Mouse (Mus musculus): ENCODE data around the gene Mlycd. TPM values are rescaled to one million over a fixed set of nuclear protein-coding genes. Genes with fewer than 3 reads are reported as not detected.
A peak's percentile ranks its signal among the peaks of the same experiment; 100 is the strongest.

The Mlycd gene
- total and polyA plus RNA-seq, 3 experiments = 4.2 to 12.3 (median 5.1) TPM

DNA sequence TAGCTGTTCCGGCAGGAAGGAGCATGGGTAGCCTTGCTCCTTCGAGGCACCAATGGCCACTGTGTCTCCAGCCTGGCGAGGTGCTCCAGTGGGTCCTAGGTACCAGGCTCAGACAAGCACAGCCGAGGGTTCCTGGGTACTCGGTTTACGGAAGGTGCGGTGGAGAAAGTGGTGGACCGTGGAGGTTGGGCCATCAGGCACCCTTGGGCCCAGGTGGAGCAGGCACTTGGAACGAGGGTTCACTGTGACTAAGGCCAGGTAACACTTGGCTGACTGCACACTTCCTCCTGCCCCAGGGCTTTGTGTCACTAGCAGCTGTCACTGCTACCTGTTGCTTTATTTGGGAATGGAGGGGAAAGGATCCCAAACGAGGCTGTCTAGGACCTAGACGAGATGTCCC lies 42.8 kb downstream of the Mlycd start:
- Histone ChIP-seq H3K4me1 (ENCODE audit: control insufficient read depth in 1 of 2, insufficient read depth in 2 of 2) (peaks cover 19 to 54% of the 10 kb centered on the region in 2 experiments), H3K27me3 (replicated peaks) (no peaks in the 10 kb centered on the region), H3K36me3 (replicated peaks in 1 of 2; ENCODE audit: control insufficient read depth in 1 of 2, insufficient read depth in 1 of 2, low read length in 1 of 2) (peaks cover 0 to 17% of the 10 kb centered on the region in 2 experiments), H3K4me3 (replicated peaks in 1 of 3; ENCODE audit: low read depth in 2 of 3, low read length in 2 of 3, poor library complexity in 1 of 3) (peak overlapping the region; percentile 26 to 43 (median 40)), H3K27ac (ENCODE audit: insufficient read depth, low read depth) (no peak overlapping the region), H3K9me3 (replicated peaks; ENCODE audit: low read length) (no peaks in the 10 kb centered on the region), H3K9ac (ENCODE audit: insufficient read depth, low read depth) (no peak overlapping the region), H3K4me2 (ENCODE audit: insufficient read depth, low read depth, poor library complexity, severe bottlenecking) (peak overlapping the region; percentile 54), H3K79me2 (replicated peaks; ENCODE audit: control insufficient read depth, extremely low read depth, insufficient read depth, poor library complexity, severe bottlenecking) (no peaks in the 10 kb centered on the region)
- no peak for DNase-seq (ENCODE audit: extremely low read depth)
- TF ChIP-seq UBTF (IDR thresholded peaks at IDR 0.05; ENCODE audit: low read depth, low read length) (no peak), POLR2A (IDR thresholded peaks at IDR 0.05; ENCODE audit: low read depth, low read length) (no peak), ZC3H11A (IDR thresholded peaks at IDR 0.05; ENCODE audit: low read depth, low read length) (no peak), MXI1 (IDR thresholded peaks at IDR 0.05; ENCODE audit: low read depth, low read length) (0 out of 2 replicates have a peak, but pooled peaks have one; percentile 0), EP300 (IDR thresholded peaks at IDR 0.05; ENCODE audit: low read length) (no peak)
- dilution Hi-C loops (cut with MboI; ENCODE audit: extremely low pct_ligation_motif_present, extremely low pct_unique_long_range_greater_than_20kb, low sequenced_read_pairs) = no loop called here
- in situ Hi-C loops (cut with MboI; ENCODE audit: low pct_ligation_motif_present, low pct_unique_long_range_greater_than_20kb, low sequenced_read_pairs) = loop anchor here (5.0 kb wide), 1 partner anchor 180 kb away; no protein-coding TSS in a partner anchor

DNA sequence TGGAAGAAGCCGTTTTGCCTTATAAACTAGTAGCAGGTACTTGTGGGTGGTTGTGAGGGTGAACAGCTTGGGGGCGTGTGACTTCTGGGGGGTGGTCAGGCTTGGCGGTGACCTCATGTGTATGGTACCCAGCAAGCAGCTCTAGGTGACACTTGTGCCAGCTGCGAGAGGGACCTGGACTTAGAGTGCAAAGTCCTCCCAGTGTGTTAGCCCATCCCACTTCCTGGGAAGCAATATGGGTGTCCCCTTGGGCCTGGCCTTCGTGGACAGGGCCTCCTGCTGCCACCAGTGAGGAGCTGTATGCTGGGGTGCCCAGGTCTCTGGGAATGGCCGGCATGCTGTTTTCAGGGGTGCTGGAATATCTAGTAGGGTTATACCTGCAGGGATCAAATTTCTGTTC lies 44.2 kb downstream of the Mlycd start:
- Histone ChIP-seq H3K4me1 (ENCODE audit: control insufficient read depth in 1 of 2, insufficient read depth in 2 of 2) (peaks cover 19 to 54% of the 10 kb centered on the region in 2 experiments), H3K36me3 (replicated peaks in 1 of 2; ENCODE audit: control insufficient read depth in 1 of 2, insufficient read depth in 1 of 2, low read length in 1 of 2) (peaks cover 4 to 29% of the 10 kb centered on the region in 2 experiments), H3K79me2 (replicated peaks; ENCODE audit: control insufficient read depth, extremely low read depth, insufficient read depth, poor library complexity, severe bottlenecking) (no peaks in the 10 kb centered on the region), H3K9ac (ENCODE audit: insufficient read depth, low read depth) (no peak overlapping the region), H3K27me3 (replicated peaks) (no peaks in the 10 kb centered on the region), H3K9me3 (replicated peaks; ENCODE audit: low read length) (no peaks in the 10 kb centered on the region), H3K4me2 (ENCODE audit: insufficient read depth, low read depth, poor library complexity, severe bottlenecking) (no peak overlapping the region), H3K27ac (ENCODE audit: insufficient read depth, low read depth) (no peak overlapping the region), H3K4me3 (replicated peaks in 1 of 3; ENCODE audit: low read depth in 2 of 3, low read length in 2 of 3, poor library complexity in 1 of 3) (no peak overlapping the region)
- dilution Hi-C loops (cut with MboI; ENCODE audit: extremely low pct_ligation_motif_present, extremely low pct_unique_long_range_greater_than_20kb, low sequenced_read_pairs) (no loop called here), in situ Hi-C loops (cut with MboI; ENCODE audit: low pct_ligation_motif_present, low pct_unique_long_range_greater_than_20kb, low sequenced_read_pairs) (loop anchor here (5.0 kb wide), 1 partner anchor 178 kb away; no protein-coding TSS in a partner anchor)
- TF ChIP-seq EP300 (IDR thresholded peaks at IDR 0.05; ENCODE audit: low read length) (no peak), ZMIZ1 (IDR thresholded peaks at IDR 0.05; ENCODE audit: low read depth, low read length) (no peak), CTCF (conservative IDR thresholded peaks at IDR 0.05 in 1 of 2, IDR thresholded peaks at IDR 0.05 in 1 of 2; ENCODE audit: low read depth in 2 of 2, low read length in 2 of 2) (no peak), SMC3 (IDR thresholded peaks at IDR 0.05; ENCODE audit: low read depth, low read length) (no peak)
- no peak for DNase-seq (ENCODE audit: extremely low read depth)

DNA sequence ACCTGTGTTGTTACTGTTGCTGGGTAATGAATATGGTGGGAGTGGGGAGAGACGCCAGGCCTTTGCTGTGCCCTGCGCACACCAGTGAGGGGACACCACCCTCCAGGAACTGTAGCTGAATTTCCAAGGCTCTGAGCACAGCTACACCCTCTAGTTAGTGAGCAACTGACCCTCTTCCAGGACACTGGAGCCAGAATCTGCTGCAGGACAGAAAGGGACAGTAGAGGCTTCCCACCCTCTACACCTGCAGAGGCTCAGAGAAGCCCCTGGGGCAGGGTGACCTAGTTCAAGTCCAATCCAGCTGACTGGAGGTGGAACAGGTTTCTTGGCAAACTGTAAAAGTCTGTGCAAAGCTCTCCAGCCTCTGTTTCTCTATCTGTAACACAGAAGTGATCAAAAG lies 44.7 kb downstream of the Mlycd start:
- TF ChIP-seq ZKSCAN1 (IDR thresholded peaks at IDR 0.05; ENCODE audit: borderline replicate concordance, low read depth, low read length) = no peak
- peaks cover 19 to 54% of the 10 kb centered on the region in 2 experiments for H3K4me1 ChIP-seq (ENCODE audit: control insufficient read depth in 1 of 2, insufficient read depth in 2 of 2)
- H3K9me3 ChIP-seq (replicated peaks; ENCODE audit: low read length) = no peaks in the 10 kb centered on the region
- no peak for DNase-seq (ENCODE audit: extremely low read depth)
- no peak overlapping the region for H3K27ac ChIP-seq (ENCODE audit: insufficient read depth, low read depth)
- H3K4me2 ChIP-seq (ENCODE audit: insufficient read depth, low read depth, poor library complexity, severe bottlenecking) = no peak overlapping the region
- no peak overlapping the region for H3K4me3 ChIP-seq (replicated peaks in 1 of 3; ENCODE audit: low read depth in 2 of 3, low read length in 2 of 3, poor library complexity in 1 of 3)
- no peak overlapping the region for H3K9ac ChIP-seq (ENCODE audit: insufficient read depth, low read depth)
- dilution Hi-C loops (cut with MboI; ENCODE audit: extremely low pct_ligation_motif_present, extremely low pct_unique_long_range_greater_than_20kb, low sequenced_read_pairs) = no loop called here
- H3K27me3 ChIP-seq (replicated peaks) = no peaks in the 10 kb centered on the region
- no peaks in the 10 kb centered on the region for H3K79me2 ChIP-seq (replicated peaks; ENCODE audit: control insufficient read depth, extremely low read depth, insufficient read depth, poor library complexity, severe bottlenecking)
- peaks cover 4 to 33% of the 10 kb centered on the region in 2 experiments for H3K36me3 ChIP-seq (replicated peaks in 1 of 2; ENCODE audit: control insufficient read depth in 1 of 2, insufficient read depth in 1 of 2, low read length in 1 of 2)
- in situ Hi-C loops (cut with MboI; ENCODE audit: low pct_ligation_motif_present, low pct_unique_long_range_greater_than_20kb, low sequenced_read_pairs) = loop anchor here (5.0 kb wide), 1 partner anchor 178 kb away; no protein-coding TSS in a partner anchor
